Mouse (Mus musculus) thymus, adult 18-20 months (tissue): ENCODE measurements around the gene Hs6st3.

ENCODE experiments used
- DNase-seq, 2 experiments: peaks; one replicate each; pipeline ENCODE4 v3.0.0; 2022; ENCODE audit warnings: mixed read lengths in 2 of 2

The Hs6st3 gene

GRCm38 (mm10) chr14:119919177-119919576 lies 781.0 kb downstream of the Hs6st3 start:
- no peak for DNase-seq
